Mouse (Mus musculus) right cerebral cortex, adult 2 months (tissue): ENCODE measurements around the gene 4930404N11Rik.

Source experiments
- DNase-seq, 2 experiments: peaks; one replicate each; pipeline ENCODE4 v3.0.0; 2021 to 2022; ENCODE audit warnings: low spot score in 2 of 2

The 4930404N11Rik gene

GRCm38 (mm10) chr10:81328386-81328785 lies 37.2 kb downstream of the 4930404N11Rik start, which contains the start of gene Tbxa2r:
Gene Tbxa2r, plus strand, starts transcription at chr10:81328731.
- DNase-seq, result no peak

- DNase-seq, result no peak
Measured at GRCm38 (mm10) chr10:81327959-81328358, 37.7 kb downstream of the 4930404N11Rik start.

- DNase-seq, result no peak
Measured at GRCm38 (mm10) chr10:81326858-81327257, 38.8 kb downstream of the 4930404N11Rik start.

- no peak for DNase-seq
Measured at GRCm38 (mm10) chr10:81325781-81326180, 39.8 kb downstream of the 4930404N11Rik start.

GRCm38 (mm10) chr10:81325176-81325575 lies 40.4 kb downstream of the 4930404N11Rik start:
- DNase-seq, result no peak

GRCm38 (mm10) chr10:81323791-81324530 lies 41.7 kb downstream of the 4930404N11Rik start:
- no peak for DNase-seq

GRCm38 (mm10) chr10:81323141-81323775 lies 42.4 kb downstream of the 4930404N11Rik start:
- DNase-seq, result no peak

- no peak for DNase-seq
Measured at GRCm38 (mm10) chr10:81322444-81322843, 43.2 kb downstream of the 4930404N11Rik start.

GRCm38 (mm10) chr10:81321436-81321835 lies 44.2 kb downstream of the 4930404N11Rik start:
- DNase-seq, result no peak

- DNase-seq, result peak; percentile 98 to 99
Measured at GRCm38 (mm10) chr10:81320550-81321347, 44.9 kb downstream of the 4930404N11Rik start, which contains the start of gene Cactin. Gene Cactin, plus strand, starts transcription at chr10:81321103.

- DNase-seq, result no peak
Measured at GRCm38 (mm10) chr10:81319741-81320549, 45.7 kb downstream of the 4930404N11Rik start.

- DNase-seq, result no peak
Measured at GRCm38 (mm10) chr10:81319330-81319699, 46.3 kb downstream of the 4930404N11Rik start.

- no peak for DNase-seq
Measured at GRCm38 (mm10) chr10:81318589-81319329, 46.9 kb downstream of the 4930404N11Rik start.

GRCm38 (mm10) chr10:81317273-81317672 lies 48.3 kb downstream of the 4930404N11Rik start:
- DNase-seq, result peak in 1 of 2 experiments; percentile 13

- no peak for DNase-seq
Measured at GRCm38 (mm10) chr10:81316338-81317060, 49.1 kb downstream of the 4930404N11Rik start.

GRCm38 (mm10) chr10:81315587-81315986 lies 50.0 kb downstream of the 4930404N11Rik start:
- no peak for DNase-seq

GRCm38 (mm10) chr10:81314201-81314600 lies 51.4 kb downstream of the 4930404N11Rik start:
- DNase-seq, result no peak

- no peak for DNase-seq
Measured at GRCm38 (mm10) chr10:81313581-81313980, 52.0 kb downstream of the 4930404N11Rik start.
